Mouse (Mus musculus) forebrain, embryonic 15.5 days (tissue): ENCODE data around the gene Rab23. TPM values are rescaled to one million over a fixed set of nuclear protein-coding genes. Genes with fewer than 3 reads are reported as not detected.
A peak's percentile ranks its signal among the peaks of the same experiment; 100 is the strongest.
"Not testable (repeated sequence)": the region's sequence is repeated elsewhere in the genome, so short reads cannot be mapped to it uniquely, and the experiment has no call there.

Source experiments
- ATAC-seq: fragments of 200-750 bp; cut with Nextera tagmentation; replicated peaks from 2 replicates; pipeline ENCODE4 v1.8.0; 2017; ENCODE audit warnings: mild to moderate bottlenecking, moderate TSS enrichment, moderate library complexity
- H3K27ac ChIP-seq: fragments of 300-500 bp; sonication (generic); replicated peaks from 2 replicates; pipeline ENCODE4 v1.5.1; 2015; ENCODE audit warnings: mild to moderate bottlenecking, inconsistent platforms
- H3K27me3 ChIP-seq: fragments of 300-500 bp; sonication (generic); 2 replicates; pipeline ENCODE4 v1.6.1; 2015; ENCODE audit warnings: inconsistent platforms
- H3K36me3 ChIP-seq: fragments of 300-500 bp; sonication (generic); 2 replicates; pipeline ENCODE4 v1.6.1; 2015; ENCODE audit warnings: mild to moderate bottlenecking, inconsistent platforms
- H3K4me1 ChIP-seq: fragments of 300-500 bp; sonication (generic); 2 replicates; pipeline ENCODE4 v1.6.1; 2015; ENCODE audit warnings: inconsistent platforms
- H3K4me2 ChIP-seq: fragments of 300-500 bp; sonication (generic); replicated peaks from 2 replicates; pipeline ENCODE4 v1.6.1; 2015; ENCODE audit warnings: mild to moderate bottlenecking, inconsistent platforms
- H3K4me3 ChIP-seq: fragments of 300-500 bp; sonication (generic); 2 replicates; pipeline ENCODE4 v1.5.1; 2015; ENCODE audit warnings: mild to moderate bottlenecking, inconsistent platforms
- H3K9ac ChIP-seq: fragments of 300-500 bp; sonication (generic); replicated peaks from 2 replicates; pipeline ENCODE4 v1.6.1; 2015; ENCODE audit warnings: mild to moderate bottlenecking, inconsistent platforms
- H3K9me3 ChIP-seq: fragments of 300-500 bp; sonication (generic); 2 replicates; pipeline ENCODE4 v1.6.1; 2016; ENCODE audit warnings: inconsistent platforms
- WGBS: fragments of 180-500 bp; shearing (Covaris S2); methylation state at CpG from one replicate; pipeline ENCODE4 v1.1.7; 2015; ENCODE audit warnings: mixed read lengths; 5-methylcytosine and 5-hydroxymethylcytosine counted together
- polyA plus RNA-seq: library from polyadenylated mRNA; unstranded; fragments of >200 nt; fragmentation: Nextera tagmentation; extraction: Ambion mirVana; gene quantifications from 2 replicates; pipeline ENCODE4 v1.2.1, GENCODE M21; 2015

Gene Rab23
- polyA plus RNA-seq, 1 experiment from 2014 or later, result 36.3 TPM

DNA sequence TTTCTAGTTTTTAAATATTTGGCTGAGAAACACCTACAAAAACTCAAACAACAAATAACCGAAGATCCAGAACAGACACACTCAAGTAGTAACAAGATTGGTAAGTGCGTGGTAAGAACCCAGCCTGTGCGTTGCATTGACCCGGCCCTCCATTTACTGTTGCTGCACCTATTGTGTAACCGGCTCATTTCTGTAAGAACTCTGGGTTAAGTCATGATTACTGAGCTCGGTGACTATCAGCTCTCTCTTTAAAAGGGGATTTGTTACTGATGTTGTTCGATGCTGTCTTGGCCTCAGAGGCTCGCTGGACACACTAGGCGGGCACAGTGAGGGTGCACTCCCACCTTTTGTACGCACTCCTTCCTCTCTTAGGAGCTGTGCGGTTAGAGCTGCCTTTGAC, 18.6 kb downstream of the Rab23 start:
- no peak overlapping the region for H3K4me3 ChIP-seq
- H3K9me3 ChIP-seq, result no peaks in the 10 kb centered on the region
- 88% methylated on average over 11 of the region's 11 CpGs for WGBS
- no peak overlapping the region for H3K4me2 ChIP-seq
- no peak for ATAC-seq
- no peaks in the 10 kb centered on the region for H3K27me3 ChIP-seq
- H3K9ac ChIP-seq, result no peak overlapping the region
- peaks cover 53% of the 10 kb centered on the region for H3K36me3 ChIP-seq
- H3K4me1 ChIP-seq, result no peaks in the 10 kb centered on the region
- no peak overlapping the region for H3K27ac ChIP-seq

DNA sequence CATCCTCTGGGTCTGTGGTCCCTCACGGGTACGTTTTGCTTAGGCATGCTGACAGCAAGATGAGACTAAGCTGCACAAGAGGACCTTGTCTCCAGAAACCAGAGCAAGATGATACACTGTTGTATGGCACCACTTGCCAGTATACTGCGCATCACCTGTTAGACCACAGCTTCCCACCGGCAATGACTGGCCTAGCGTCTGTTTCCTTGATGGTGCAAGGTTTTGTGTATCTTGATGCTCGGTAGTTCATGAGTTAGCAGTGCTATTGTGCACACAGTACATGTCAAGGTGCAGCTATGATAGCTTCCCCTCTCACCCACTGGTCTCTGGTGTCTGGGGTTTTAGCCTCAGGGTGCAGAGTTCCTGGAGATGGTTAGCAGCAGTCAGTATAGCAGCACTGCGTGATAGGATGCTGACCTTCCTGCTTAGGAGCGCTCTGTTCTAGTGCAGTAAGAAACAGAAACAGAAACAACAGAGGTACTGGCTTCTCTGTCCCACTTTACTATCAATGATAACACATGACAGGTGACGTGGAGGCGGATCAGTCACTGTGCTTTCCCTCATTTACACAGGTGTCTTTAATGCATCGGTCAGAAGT, 19.1 kb downstream of the Rab23 start:
- H3K4me2 ChIP-seq, result no peak overlapping the region
- no peak overlapping the region for H3K9ac ChIP-seq
- H3K4me3 ChIP-seq, result no peak overlapping the region
- H3K27me3 ChIP-seq, result no peaks in the 10 kb centered on the region
- H3K36me3 ChIP-seq, result peaks cover 50% of the 10 kb centered on the region
- no peaks in the 10 kb centered on the region for H3K4me1 ChIP-seq
- H3K27ac ChIP-seq, result no peak overlapping the region
- H3K9me3 ChIP-seq, result no peaks in the 10 kb centered on the region
- WGBS, result 88% methylated on average over 11 of the region's 11 CpGs
- ATAC-seq, result peak; percentile 27

DNA sequence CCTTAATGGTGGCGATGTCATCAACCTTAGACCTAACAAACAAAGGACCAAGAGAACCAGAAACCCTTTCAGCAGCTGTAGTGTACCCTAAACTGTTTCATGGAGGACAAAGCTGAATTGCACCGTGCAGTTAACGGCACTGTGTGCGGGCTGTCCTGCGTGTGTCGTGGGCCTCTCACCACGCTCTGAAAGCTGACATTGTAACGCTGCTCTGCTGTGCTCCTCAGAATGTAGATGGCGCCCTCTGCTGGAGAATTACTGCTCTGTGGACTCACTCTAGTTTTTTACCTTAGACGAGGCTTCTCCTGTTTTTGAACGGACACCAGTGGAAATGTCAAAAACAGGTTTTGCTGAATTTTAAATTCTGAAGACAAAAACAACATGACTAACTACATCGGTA, 19.6 kb downstream of the Rab23 start:
- Histone ChIP-seq H3K9me3 (no peaks in the 10 kb centered on the region), H3K36me3 (peaks cover 44% of the 10 kb centered on the region), H3K27me3 (no peaks in the 10 kb centered on the region), H3K4me3 (no peak overlapping the region), H3K27ac (no peak overlapping the region), H3K4me2 (no peak overlapping the region), H3K4me1 (no peaks in the 10 kb centered on the region), H3K9ac (no peak overlapping the region)
- peak; percentile 90 for ATAC-seq
- 26% methylated on average over 12 of the region's 12 CpGs for whole genome bisulfite sequencing

DNA sequence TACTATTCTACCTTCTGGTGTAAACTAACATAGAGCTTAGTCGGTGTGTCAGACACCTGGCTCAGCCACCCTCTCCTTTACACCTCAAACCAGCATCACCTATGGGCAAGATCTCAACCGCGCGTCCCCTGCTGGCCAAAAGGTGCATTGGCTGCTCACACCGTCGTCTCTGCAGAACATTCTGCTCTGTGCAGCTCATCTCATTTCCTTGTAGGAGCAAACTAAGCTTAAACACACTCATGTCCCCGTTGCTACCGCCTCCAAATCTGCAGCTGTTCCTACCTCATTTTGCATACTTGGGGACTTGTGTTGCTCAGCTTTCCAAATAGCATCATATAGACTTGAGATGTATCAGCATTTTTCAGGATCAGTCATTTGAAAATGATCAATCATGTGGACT, 23.2 kb downstream of the Rab23 start:
- H3K36me3 ChIP-seq, result peaks cover 18% of the 10 kb centered on the region
- H3K27me3 ChIP-seq, result no peaks in the 10 kb centered on the region
- H3K27ac ChIP-seq, result no peak overlapping the region
- H3K4me2 ChIP-seq, result no peak overlapping the region
- no peak overlapping the region for H3K4me3 ChIP-seq
- no peak for ATAC-seq
- H3K9ac ChIP-seq, result no peak overlapping the region
- WGBS, result 20% methylated on average over 8 of the region's 8 CpGs
- no peaks in the 10 kb centered on the region for H3K4me1 ChIP-seq
- H3K9me3 ChIP-seq, result no peaks in the 10 kb centered on the region

DNA sequence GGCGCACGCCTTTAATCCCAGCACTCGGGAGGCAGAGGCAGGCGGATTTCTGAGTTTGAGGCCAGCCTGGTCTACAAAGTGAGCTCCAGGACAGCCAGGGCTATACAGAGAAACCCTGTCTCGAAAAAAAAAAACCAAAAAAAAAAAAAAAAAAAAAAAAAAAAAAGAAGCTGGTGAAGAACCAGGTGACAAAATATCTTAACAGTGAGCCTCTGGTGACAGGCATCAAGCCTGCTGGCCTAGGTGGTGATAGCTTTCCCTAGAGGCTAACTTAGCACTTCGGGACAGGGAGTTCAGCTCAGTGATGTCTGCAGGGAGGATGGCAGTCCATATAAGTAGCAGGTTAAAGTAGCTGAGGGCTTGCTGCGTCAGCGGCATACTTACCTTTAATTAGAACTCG, 25.1 kb downstream of the Rab23 start:
- 96% methylated on average over 9 of the region's 9 CpGs for WGBS

DNA sequence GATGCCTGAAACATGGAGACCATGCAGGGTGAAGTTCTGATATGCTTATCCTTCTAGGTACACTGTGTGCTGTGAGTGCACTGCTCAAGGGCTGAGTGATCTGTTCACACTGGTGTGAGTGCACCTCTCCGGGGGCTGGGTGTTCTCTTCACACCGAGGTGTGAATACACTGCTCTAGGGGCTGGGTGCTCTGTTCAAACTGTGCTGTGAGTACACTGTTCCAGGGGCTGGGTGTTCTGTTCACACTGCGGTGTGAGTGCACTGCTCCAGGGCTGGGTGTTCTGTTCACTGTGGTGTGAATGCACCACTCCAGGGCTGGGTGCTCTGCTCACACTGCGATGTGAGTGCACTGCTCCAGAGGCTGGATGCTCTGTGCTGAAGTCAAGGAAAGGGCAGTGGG, 26.2 kb downstream of the Rab23 start:
- H3K27me3 ChIP-seq, result no peaks in the 10 kb centered on the region
- H3K4me1 ChIP-seq, result no peaks in the 10 kb centered on the region
- H3K27ac ChIP-seq, result no peak overlapping the region
- no peak overlapping the region for H3K9ac ChIP-seq
- H3K4me3 ChIP-seq, result no peak overlapping the region
- no peaks in the 10 kb centered on the region for H3K9me3 ChIP-seq
- 0 out of 2 replicates have a peak, but pooled peaks have one; percentile 29 for ATAC-seq
- 95% methylated on average over 4 of the region's 4 CpGs for WGBS
- H3K36me3 ChIP-seq, result no peaks in the 10 kb centered on the region; the same call in 1 of the 2 replicates
- H3K4me2 ChIP-seq, result no peak overlapping the region

More for the DNA sequence above, 25.1 kb downstream of the Rab23 start:
- not testable (repeated sequence) for H3K4me2 ChIP-seq, H3K27me3 ChIP-seq, H3K9me3 ChIP-seq, ATAC-seq, H3K9ac ChIP-seq, H3K4me3 ChIP-seq, H3K27ac ChIP-seq, H3K4me1 ChIP-seq, H3K36me3 ChIP-seq

DNA sequence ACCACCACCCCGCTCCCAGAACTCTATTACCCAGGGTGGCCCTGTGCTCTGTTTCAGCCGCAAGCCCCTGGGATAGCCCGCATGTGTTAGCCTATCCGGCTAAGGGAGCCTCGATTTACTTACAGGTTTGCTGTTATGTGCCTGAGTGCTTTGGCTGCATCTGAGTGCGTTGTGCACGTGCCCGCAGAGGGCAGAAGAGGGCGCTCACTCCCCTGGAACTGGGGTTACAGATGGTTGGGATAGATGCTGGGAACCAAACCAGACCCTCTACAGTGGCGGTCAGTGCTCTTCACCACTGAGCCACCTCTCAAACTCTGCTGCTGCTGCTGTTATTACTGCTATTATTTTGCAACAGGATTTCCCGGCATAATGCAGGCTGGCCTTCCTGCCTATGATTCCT, 29.4 kb downstream of the Rab23 start:
- WGBS, result 97% methylated on average over 11 of the region's 11 CpGs

DNA sequence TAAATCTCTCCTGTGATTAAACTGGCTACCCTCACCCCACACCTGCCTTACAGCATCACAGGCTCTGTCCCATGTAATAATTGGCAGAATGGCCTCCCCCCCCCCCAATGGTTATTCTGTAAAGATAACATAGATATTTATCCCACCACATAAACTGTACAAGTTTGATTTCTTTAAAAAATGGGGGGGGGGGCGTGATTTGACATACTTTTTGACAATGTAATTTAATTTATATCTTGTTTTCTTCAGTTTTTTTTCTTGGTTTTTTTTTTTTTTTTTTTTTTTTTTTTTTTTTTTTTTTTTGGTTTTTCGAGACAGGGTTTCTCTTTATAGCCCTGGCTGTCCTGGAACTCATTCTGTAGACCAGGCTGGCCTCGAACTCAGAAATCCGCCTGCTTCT, 30.0 kb downstream of the Rab23 start:
- not testable (repeated sequence) for H3K4me2 ChIP-seq

More for the DNA sequence above, 29.4 kb downstream of the Rab23 start:
- H3K9ac ChIP-seq, result no peak overlapping the region
- no peak for ATAC-seq
- no peaks in the 10 kb centered on the region for H3K9me3 ChIP-seq
- H3K4me1 ChIP-seq, result peaks cover 8% of the 10 kb centered on the region; the same call in 1 of the 2 replicates
- no peak overlapping the region for H3K4me2 ChIP-seq
- no peaks in the 10 kb centered on the region; the same call in 1 of the 2 replicates for H3K36me3 ChIP-seq
- H3K27me3 ChIP-seq, result no peaks in the 10 kb centered on the region
- no peak overlapping the region for H3K4me3 ChIP-seq
- H3K27ac ChIP-seq, result no peak overlapping the region

DNA sequence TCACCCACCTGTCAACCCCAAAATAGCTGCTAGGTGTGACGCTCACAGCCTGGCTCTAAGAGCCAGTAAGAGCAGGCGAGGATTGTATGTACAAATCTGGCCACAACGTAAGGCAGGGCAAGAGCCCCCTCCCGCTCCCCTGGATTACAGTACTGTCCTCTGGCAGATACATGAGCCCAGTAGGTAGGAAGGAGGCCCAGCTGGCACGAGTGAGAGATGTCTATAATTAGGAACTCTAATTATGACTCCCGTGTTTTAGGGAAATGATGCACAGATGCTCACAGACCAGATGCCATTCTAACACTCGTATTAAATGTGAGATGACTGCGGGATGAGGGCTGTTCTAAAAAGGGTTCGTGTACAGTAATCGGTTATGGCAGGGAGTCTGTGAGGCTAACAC, 31.6 kb downstream of the Rab23 start:
- WGBS, result 50% methylated on average over 10 of the region's 10 CpGs

More for the DNA sequence above, 30.0 kb downstream of the Rab23 start:
- not testable (repeated sequence) for H3K4me3 ChIP-seq, H3K27ac ChIP-seq, H3K27me3 ChIP-seq, H3K36me3 ChIP-seq, ATAC-seq, H3K9me3 ChIP-seq, H3K9ac ChIP-seq
- peaks cover 11% of the 10 kb centered on the region; the same call in 1 of the 2 replicates for H3K4me1 ChIP-seq
- 83% methylated on average over 4 of the region's 4 CpGs for WGBS

DNA sequence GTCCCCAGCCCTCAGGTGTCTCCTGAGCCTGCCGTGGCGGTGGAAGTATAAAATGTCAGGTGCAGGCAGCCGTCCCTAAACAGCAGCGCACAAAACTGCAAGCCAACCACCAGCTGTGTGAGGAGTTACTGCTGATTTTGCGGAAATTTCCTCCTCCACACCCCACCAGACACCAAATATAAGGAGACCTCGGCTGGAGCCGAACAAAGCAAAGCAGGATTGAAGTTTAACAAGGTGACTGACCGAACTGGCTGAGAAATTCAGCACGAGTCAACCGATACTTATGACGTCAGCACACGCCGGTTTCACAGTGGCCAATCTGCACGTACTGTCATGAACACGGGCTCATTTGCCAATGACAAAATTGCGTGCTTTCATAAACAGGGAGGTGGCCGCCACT, 34.4 kb downstream of the Rab23 start:
- Histone ChIP-seq H3K9ac (no peak overlapping the region), H3K4me1 (peaks cover 38% of the 10 kb centered on the region), H3K4me2 (no peak overlapping the region), H3K4me3 (no peak overlapping the region), H3K9me3 (no peaks in the 10 kb centered on the region), H3K36me3 (no peaks in the 10 kb centered on the region), H3K27ac (no peak overlapping the region), H3K27me3 (no peaks in the 10 kb centered on the region)
- WGBS, result 92% methylated on average over 17 of the region's 17 CpGs
- no peak for ATAC-seq

More for the DNA sequence above, 31.6 kb downstream of the Rab23 start:
- no peaks in the 10 kb centered on the region for H3K9me3 ChIP-seq
- peak; percentile 75 for ATAC-seq
- H3K4me2 ChIP-seq, result no peak overlapping the region
- no peak overlapping the region for H3K9ac ChIP-seq
- no peaks in the 10 kb centered on the region for H3K36me3 ChIP-seq
- H3K4me3 ChIP-seq, result no peak overlapping the region
- H3K27ac ChIP-seq, result peak overlapping the region; percentile 29; the same call in 1 of the 2 replicates
- H3K27me3 ChIP-seq, result no peaks in the 10 kb centered on the region
- H3K4me1 ChIP-seq, result peaks cover 25% of the 10 kb centered on the region; the same call in 1 of the 2 replicates

DNA sequence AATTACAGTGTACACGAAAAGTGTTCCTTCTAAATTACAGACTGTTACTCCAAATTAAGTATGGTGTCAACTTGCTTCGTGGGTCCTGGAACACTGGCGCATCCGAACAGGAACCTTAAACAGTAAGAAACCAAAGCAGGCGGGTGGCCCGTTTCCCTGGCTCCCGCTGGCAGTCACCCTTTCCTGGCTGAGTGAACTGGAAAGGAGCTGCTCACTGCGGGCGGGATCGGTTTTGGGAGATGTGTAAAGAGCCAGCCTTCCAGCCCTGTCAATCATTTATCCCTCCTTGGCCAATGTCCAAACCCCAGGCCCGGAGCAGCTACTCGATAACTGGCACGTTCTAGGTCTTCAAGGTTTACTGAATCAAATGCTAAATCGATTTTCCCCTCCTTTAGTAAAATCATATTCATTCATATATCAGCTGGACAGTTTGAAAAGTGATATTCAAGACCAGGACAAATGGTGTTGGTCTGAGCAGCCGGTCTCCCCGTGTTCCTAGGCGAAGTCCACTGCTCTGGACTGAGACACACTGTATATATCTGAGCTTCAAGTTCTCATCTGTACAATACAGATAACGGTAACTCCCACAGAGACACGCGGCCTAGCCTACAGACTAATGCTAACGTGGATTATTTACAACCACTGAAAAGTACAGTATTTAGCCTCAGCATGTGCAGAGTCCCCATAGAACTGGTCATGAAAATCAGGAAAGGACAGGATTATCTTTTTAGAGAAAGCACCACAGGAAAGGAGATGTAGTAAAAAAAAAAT, 35.5 kb downstream of the Rab23 start:
- peaks cover 38% of the 10 kb centered on the region for H3K4me1 ChIP-seq
- 63% methylated on average over 21 of the region's 21 CpGs for WGBS
- no peak for ATAC-seq

DNA sequence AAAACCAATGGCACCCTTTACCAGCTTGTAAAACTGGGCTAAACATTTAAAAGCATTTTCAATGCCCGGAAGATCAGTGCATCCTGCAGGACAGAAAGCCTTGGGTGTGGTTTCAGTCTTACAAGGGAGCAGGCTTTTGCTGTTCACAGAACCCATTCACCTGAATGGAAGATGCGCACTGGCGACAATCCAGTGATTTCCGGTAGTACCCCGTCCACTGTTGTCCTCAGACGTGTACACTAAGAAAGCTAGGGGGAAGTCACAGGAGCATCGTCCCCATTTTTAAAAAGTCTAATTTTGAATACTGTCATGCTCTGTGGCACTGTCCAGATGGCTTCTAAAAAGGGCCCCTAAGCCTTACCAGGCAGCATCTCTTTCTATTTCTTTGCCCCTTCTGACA, 36.1 kb downstream of the Rab23 start:
- Histone ChIP-seq H3K27me3 (no peaks in the 10 kb centered on the region), H3K4me2 (no peak overlapping the region), H3K4me1 (peaks cover 38% of the 10 kb centered on the region), H3K9ac (no peak overlapping the region), H3K27ac (no peak overlapping the region), H3K36me3 (peaks cover 8% of the 10 kb centered on the region), H3K4me3 (no peak overlapping the region), H3K9me3 (no peaks in the 10 kb centered on the region)
- WGBS, result 74% methylated on average over 7 of the region's 7 CpGs
- ATAC-seq, result no peak

More for the DNA sequence above, 35.5 kb downstream of the Rab23 start:
- H3K9ac ChIP-seq, result no peak overlapping the region
- no peaks in the 10 kb centered on the region for H3K27me3 ChIP-seq
- H3K36me3 ChIP-seq, result peaks cover 1% of the 10 kb centered on the region
- H3K9me3 ChIP-seq, result no peaks in the 10 kb centered on the region
- H3K4me2 ChIP-seq, result 0 out of 2 replicates have a peak overlapping the region, but pooled peaks have one; percentile 0
- no peak overlapping the region for H3K27ac ChIP-seq
- H3K4me3 ChIP-seq, result no peak overlapping the region
